Mouse (Mus musculus): ENCODE data around the gene Adcy6.

DNA sequence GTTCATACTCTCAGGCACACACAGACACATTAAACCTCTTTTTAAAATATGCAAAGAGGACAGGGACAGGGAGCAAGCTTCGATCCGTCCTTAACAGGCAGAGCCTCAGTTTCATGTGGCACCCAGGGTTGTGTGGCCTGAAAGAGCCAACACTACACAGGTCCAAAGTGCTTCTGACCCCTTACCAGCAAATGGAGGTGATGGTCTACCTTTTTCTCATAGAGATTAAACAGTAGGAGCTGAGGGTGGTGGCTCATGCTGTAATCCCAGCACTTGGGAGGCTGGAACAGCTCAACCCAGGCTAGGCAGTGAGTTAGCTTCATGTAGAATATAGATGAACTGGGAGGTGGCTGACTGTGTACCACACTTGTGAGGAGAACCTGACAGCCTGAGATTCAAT is 30.6 kb downstream of the Adcy6 start:
- no peak for TF ChIP-seq CTCF (IDR thresholded peaks at IDR 0.05; ENCODE audit: control insufficient read depth, insufficient read depth, low read length)
- no peak for TF ChIP-seq POLR2A (IDR thresholded peaks at IDR 0.05; ENCODE audit: borderline replicate concordance, control insufficient read depth, low read depth, low read length)
